Mouse (Mus musculus): ENCODE results near the gene Fgd3. TPM values are rescaled to one million over a fixed set of nuclear protein-coding genes. Genes with fewer than 3 reads are reported as not detected.

The Fgd3 gene
- 1.0 and 1.1 TPM in 2 replicates for polyA plus RNA-seq (2015; fragmentation: Nextera tagmentation; extraction: Ambion mirVana)

DNA sequence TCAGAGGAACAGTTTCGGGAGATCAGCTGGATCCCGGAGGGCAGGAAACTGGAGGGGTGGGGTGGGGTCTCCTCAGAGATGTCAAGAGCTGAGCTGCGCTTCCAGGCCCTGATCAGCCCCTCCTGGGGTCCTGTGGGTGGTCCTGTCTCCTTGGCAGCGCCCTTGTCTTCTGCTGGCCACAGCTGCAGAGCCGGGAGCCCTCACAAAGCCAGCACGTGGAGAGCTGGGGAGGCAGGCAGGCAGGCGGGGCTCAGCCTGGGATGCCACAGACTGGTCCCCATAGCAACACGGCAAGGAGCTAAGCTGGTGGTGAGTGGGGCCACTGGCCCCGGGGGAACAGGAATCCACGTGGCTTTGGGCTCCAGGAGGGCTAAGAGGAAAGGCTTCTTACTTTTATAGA, at the start of gene Fgd3:
Gene Fgd3 (minus strand): TSS at position 272 of the 400 bp plus-strand sequence.
- Histone ChIP-seq H3K9ac (replicated peaks; ENCODE audit: low read length) (peak within 1 kb of the TSS; percentile 42), H3K4me2 (replicated peaks; ENCODE audit: low read depth, low read length) (peak within 1 kb of the TSS; percentile 47), H3K36me3 (ENCODE audit: insufficient read depth, low read length) (no peaks in the 10 kb centered on the region), H3K9me3 (ENCODE audit: low read length) (no peaks in the 10 kb centered on the region), H3K27me3 (ENCODE audit: insufficient read depth, low read length) (no peaks in the 10 kb centered on the region), H3K4me1 (ENCODE audit: insufficient read depth, low read length) (peaks cover 13% of the 10 kb centered on the region), H3K27ac (ENCODE audit: low read length) (no peak within 1 kb of the TSS), H3K4me3 (ENCODE audit: low read length) (peak within 1 kb of the TSS; percentile 24; the same call in 1 of the 2 replicates)
- WGBS, result 4% methylated on average over 10 of the region's 10 CpGs
- ATAC-seq (ENCODE audit: low FRiP score, low TSS enrichment), result no peak

- Histone ChIP-seq H3K4me2 (replicated peaks; ENCODE audit: low read depth, low read length) (no peak overlapping the region), H3K9me3 (ENCODE audit: low read length) (no peaks in the 10 kb centered on the region), H3K4me3 (ENCODE audit: low read length) (no peak overlapping the region), H3K27me3 (ENCODE audit: insufficient read depth, low read length) (no peaks in the 10 kb centered on the region), H3K9ac (replicated peaks; ENCODE audit: low read length) (no peak overlapping the region), H3K36me3 (ENCODE audit: insufficient read depth, low read length) (peaks cover 10% of the 10 kb centered on the region), H3K27ac (ENCODE audit: low read length) (no peak overlapping the region), H3K4me1 (ENCODE audit: insufficient read depth, low read length) (peaks cover 17% of the 10 kb centered on the region)
- ATAC-seq (ENCODE audit: low FRiP score, low TSS enrichment), result no peak
- 93% methylated on average over 10 of the region's 10 CpGs for WGBS
Observed at GRCm38 (mm10) chr13:49369404-49369803, 49.3 kb upstream of the Fgd3 start.

DNA sequence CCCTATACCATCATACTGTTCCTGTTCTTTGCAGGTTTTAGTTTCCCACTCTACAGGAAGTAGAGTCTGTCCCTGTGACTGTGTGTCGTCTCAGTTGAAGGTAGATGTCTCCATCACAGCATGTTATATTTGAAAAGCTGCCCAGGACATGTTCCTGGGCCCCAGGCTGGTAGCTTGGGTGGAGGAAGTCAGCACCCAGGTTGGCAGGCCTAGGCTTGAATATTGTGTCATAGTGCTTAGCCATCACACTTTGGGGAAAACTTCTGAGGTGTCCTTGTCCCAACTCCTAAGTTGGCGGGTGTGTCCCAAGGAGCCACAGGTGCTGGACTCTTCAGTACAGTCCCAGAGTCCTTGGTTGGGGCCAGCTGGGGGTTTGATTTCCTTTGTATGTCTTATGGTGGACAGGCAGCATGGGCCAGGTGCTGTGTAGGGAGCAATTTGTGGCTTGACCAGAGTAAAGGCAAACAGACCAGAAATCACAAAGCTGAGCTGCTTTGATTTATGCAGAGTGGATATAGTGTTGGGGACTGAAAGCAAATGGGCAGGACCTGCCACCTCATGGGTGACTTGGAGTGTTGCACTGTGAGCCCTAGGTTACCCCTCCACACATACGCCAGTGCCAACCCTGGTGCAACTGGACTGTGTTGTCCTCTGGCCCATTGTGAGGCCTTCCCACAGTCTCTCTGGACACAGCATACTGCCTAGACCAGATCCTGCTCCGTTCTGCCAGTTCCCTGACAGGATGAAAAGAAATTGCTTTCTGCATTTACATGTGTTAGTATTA, 47.7 kb upstream of the Fgd3 start:
- Histone ChIP-seq H3K36me3 (ENCODE audit: insufficient read depth, low read length) (peaks cover 10% of the 10 kb centered on the region), H3K27ac (ENCODE audit: low read length) (no peak overlapping the region), H3K4me3 (ENCODE audit: low read length) (no peak overlapping the region), H3K27me3 (ENCODE audit: insufficient read depth, low read length) (no peaks in the 10 kb centered on the region), H3K9ac (replicated peaks; ENCODE audit: low read length) (no peak overlapping the region), H3K4me2 (replicated peaks; ENCODE audit: low read depth, low read length) (no peak overlapping the region), H3K4me1 (ENCODE audit: insufficient read depth, low read length) (peaks cover 20% of the 10 kb centered on the region), H3K9me3 (ENCODE audit: low read length) (no peaks in the 10 kb centered on the region)
- no peak for ATAC-seq (ENCODE audit: low FRiP score, low TSS enrichment)
- 74% methylated on average over 4 of the region's 4 CpGs for WGBS

GRCm38 (mm10) chr13:49364716-49365115, 44.6 kb upstream of the Fgd3 start:
- Histone ChIP-seq H3K36me3 (ENCODE audit: insufficient read depth, low read length) (peaks cover 5% of the 10 kb centered on the region), H3K9me3 (ENCODE audit: low read length) (no peaks in the 10 kb centered on the region), H3K4me1 (ENCODE audit: insufficient read depth, low read length) (peaks cover 21% of the 10 kb centered on the region), H3K27ac (ENCODE audit: low read length) (no peak overlapping the region), H3K4me2 (replicated peaks; ENCODE audit: low read depth, low read length) (no peak overlapping the region), H3K27me3 (ENCODE audit: insufficient read depth, low read length) (no peaks in the 10 kb centered on the region), H3K9ac (replicated peaks; ENCODE audit: low read length) (no peak overlapping the region), H3K4me3 (ENCODE audit: low read length) (no peak overlapping the region)
- WGBS, result 78% methylated on average over 2 of the region's 2 CpGs
- no peak for ATAC-seq (ENCODE audit: low FRiP score, low TSS enrichment)

DNA sequence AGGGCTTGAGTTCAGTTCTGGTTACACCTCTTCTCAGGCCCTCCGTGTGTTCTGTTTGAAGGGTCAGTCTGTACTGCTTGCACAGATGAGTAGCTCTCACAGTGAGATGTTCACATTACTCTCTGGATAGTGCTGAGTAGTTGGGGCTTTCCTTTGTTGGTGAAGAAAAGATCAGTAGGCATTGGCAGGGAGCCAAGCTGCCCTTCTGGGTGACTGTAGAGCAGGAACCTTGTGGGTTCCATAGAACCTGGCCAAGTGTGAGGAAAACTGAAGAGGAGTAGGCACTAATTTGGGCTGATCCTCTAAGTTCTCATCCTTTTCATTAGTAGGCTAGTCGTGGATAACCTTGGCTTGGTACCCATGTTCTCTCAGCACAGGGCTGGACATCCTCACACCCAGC, 42.7 kb upstream of the Fgd3 start:
- no peak overlapping the region for H3K4me2 ChIP-seq (replicated peaks; ENCODE audit: low read depth, low read length)
- H3K4me1 ChIP-seq (ENCODE audit: insufficient read depth, low read length), result peaks cover 21% of the 10 kb centered on the region
- ATAC-seq (ENCODE audit: low FRiP score, low TSS enrichment), result no peak
- no peaks in the 10 kb centered on the region for H3K27me3 ChIP-seq (ENCODE audit: insufficient read depth, low read length)
- no peak overlapping the region for H3K9ac ChIP-seq (replicated peaks; ENCODE audit: low read length)
- no peak overlapping the region for H3K4me3 ChIP-seq (ENCODE audit: low read length)
- H3K27ac ChIP-seq (ENCODE audit: low read length), result no peak overlapping the region
- H3K9me3 ChIP-seq (ENCODE audit: low read length), result no peaks in the 10 kb centered on the region
- no peaks in the 10 kb centered on the region for H3K36me3 ChIP-seq (ENCODE audit: insufficient read depth, low read length)
- 79% methylated on average over 2 of the region's 2 CpGs for WGBS

- Histone ChIP-seq H3K36me3 (ENCODE audit: insufficient read depth, low read length) (no peaks in the 10 kb centered on the region), H3K4me3 (ENCODE audit: low read length) (no peak overlapping the region), H3K4me1 (ENCODE audit: insufficient read depth, low read length) (peaks cover 21% of the 10 kb centered on the region), H3K4me2 (replicated peaks; ENCODE audit: low read depth, low read length) (no peak overlapping the region), H3K9me3 (ENCODE audit: low read length) (no peaks in the 10 kb centered on the region), H3K9ac (replicated peaks; ENCODE audit: low read length) (no peak overlapping the region), H3K27me3 (ENCODE audit: insufficient read depth, low read length) (no peaks in the 10 kb centered on the region), H3K27ac (ENCODE audit: low read length) (no peak overlapping the region; the same call in 1 of the 2 replicates)
- peak; percentile 10; the same call in 1 of the 2 replicates for ATAC-seq (ENCODE audit: low FRiP score, low TSS enrichment)
- WGBS, result 79% methylated on average over 7 of the region's 7 CpGs
Observed at GRCm38 (mm10) chr13:49362364-49362763, 42.3 kb upstream of the Fgd3 start.

DNA sequence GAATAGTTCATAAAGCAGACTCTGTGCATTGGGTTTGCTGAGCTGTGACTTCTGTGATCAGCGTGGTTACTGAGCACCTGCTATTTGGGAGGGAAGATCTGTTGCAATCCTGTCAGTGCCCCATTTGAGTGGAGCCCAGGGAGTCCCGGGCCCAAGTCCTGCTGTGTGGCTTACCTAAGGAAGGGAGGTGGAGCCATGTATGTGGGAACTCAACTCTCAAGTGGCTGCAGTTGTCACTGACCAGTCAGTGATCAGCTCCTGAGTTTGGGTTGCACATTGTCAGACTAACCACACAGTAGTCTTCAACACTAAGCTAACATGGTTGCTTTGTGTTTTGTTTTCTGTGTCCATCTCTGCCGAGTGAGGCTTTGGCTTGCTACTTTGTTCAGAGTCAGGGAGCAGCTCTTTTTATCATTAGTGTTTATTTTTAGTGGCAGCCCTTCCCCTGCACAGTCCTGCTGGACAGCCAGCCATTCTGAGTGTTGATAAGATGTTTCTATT, 40.8 kb upstream of the Fgd3 start:
- ATAC-seq (ENCODE audit: low FRiP score, low TSS enrichment), result no peak
- no peaks in the 10 kb centered on the region for H3K27me3 ChIP-seq (ENCODE audit: insufficient read depth, low read length)
- H3K4me3 ChIP-seq (ENCODE audit: low read length), result no peak overlapping the region
- H3K9ac ChIP-seq (replicated peaks; ENCODE audit: low read length), result no peak overlapping the region
- peaks cover 21% of the 10 kb centered on the region for H3K4me1 ChIP-seq (ENCODE audit: insufficient read depth, low read length)
- 31% methylated on average over 3 of the region's 3 CpGs for WGBS
- 0 out of 2 replicates have a peak overlapping the region, but pooled peaks have one; percentile 35 for H3K27ac ChIP-seq (ENCODE audit: low read length)
- no peaks in the 10 kb centered on the region for H3K9me3 ChIP-seq (ENCODE audit: low read length)
- H3K36me3 ChIP-seq (ENCODE audit: insufficient read depth, low read length), result peaks cover 4% of the 10 kb centered on the region; the same call in 1 of the 2 replicates
- H3K4me2 ChIP-seq (replicated peaks; ENCODE audit: low read depth, low read length), result no peak overlapping the region

- peaks cover 4% of the 10 kb centered on the region; the same call in 1 of the 2 replicates for H3K36me3 ChIP-seq (ENCODE audit: insufficient read depth, low read length)
- H3K9me3 ChIP-seq (ENCODE audit: low read length), result no peaks in the 10 kb centered on the region
- H3K27me3 ChIP-seq (ENCODE audit: insufficient read depth, low read length), result no peaks in the 10 kb centered on the region
- no peak overlapping the region for H3K4me3 ChIP-seq (ENCODE audit: low read length)
- 92% methylated on average over 3 of the region's 3 CpGs for WGBS
- H3K27ac ChIP-seq (ENCODE audit: low read length), result no peak overlapping the region
- no peak for ATAC-seq (ENCODE audit: low FRiP score, low TSS enrichment)
- H3K4me2 ChIP-seq (replicated peaks; ENCODE audit: low read depth, low read length), result no peak overlapping the region
- no peak overlapping the region for H3K9ac ChIP-seq (replicated peaks; ENCODE audit: low read length)
- H3K4me1 ChIP-seq (ENCODE audit: insufficient read depth, low read length), result peaks cover 17% of the 10 kb centered on the region
Observed at GRCm38 (mm10) chr13:49358184-49358583, 38.1 kb upstream of the Fgd3 start.

- Histone ChIP-seq H3K4me3 (ENCODE audit: low read length) (no peak overlapping the region), H3K9ac (replicated peaks; ENCODE audit: low read length) (no peak overlapping the region), H3K27me3 (ENCODE audit: insufficient read depth, low read length) (no peaks in the 10 kb centered on the region), H3K4me2 (replicated peaks; ENCODE audit: low read depth, low read length) (no peak overlapping the region), H3K36me3 (ENCODE audit: insufficient read depth, low read length) (peaks cover 4% of the 10 kb centered on the region; the same call in 1 of the 2 replicates), H3K9me3 (ENCODE audit: low read length) (no peaks in the 10 kb centered on the region), H3K4me1 (ENCODE audit: insufficient read depth, low read length) (peaks cover 13% of the 10 kb centered on the region), H3K27ac (ENCODE audit: low read length) (no peak overlapping the region)
- no peak for ATAC-seq (ENCODE audit: low FRiP score, low TSS enrichment)
- 93% methylated on average over 8 of the region's 8 CpGs for WGBS
Observed at GRCm38 (mm10) chr13:49357367-49358026, 37.4 kb upstream of the Fgd3 start.
